Mouse (Mus musculus): ENCODE results near the gene Rnf32.

The Rnf32 gene

DNA sequence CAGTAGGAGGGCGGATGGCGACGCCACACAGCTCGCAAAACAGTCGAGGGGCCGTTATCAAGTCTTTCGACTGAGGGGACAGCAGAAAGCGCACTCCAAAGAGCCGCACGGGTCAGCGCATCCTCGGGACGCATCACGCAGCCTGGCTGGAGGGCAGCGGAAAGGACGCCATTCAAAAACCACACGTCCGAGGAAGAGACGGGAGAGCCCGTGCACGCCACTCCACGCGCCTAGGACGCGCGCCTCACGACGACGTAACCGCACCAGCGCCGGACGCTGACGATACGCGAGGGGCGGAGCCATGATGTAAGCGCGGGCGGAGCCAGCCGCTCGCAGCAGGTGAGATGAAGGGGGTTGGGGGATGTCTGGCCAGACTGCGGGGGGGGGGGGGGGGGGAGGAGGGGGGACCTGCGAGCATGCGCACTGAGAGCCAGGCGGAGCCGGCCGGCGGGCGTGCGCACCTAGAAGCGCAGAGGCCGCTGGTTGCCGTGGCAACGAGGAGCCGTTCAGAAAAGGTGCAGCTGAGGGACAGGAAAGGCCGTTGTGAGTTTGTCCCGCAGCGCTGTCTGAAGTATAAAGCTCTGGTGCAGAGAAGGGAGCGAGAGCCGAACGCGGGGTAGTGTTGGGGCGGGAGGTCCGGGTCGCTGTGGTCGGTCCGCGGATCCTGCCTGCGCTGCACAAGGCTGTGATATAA lies at the start of gene Rnf32:
Gene Rnf32, plus strand, starts transcription at position 423 of the 694 bp plus-strand sequence.
- peak; percentile 89 for DNase-seq

GRCm38 (mm10) chr5:29150146-29150545 lies 45.6 kb upstream of the Rnf32 start:
- no peak for DNase-seq

DNA sequence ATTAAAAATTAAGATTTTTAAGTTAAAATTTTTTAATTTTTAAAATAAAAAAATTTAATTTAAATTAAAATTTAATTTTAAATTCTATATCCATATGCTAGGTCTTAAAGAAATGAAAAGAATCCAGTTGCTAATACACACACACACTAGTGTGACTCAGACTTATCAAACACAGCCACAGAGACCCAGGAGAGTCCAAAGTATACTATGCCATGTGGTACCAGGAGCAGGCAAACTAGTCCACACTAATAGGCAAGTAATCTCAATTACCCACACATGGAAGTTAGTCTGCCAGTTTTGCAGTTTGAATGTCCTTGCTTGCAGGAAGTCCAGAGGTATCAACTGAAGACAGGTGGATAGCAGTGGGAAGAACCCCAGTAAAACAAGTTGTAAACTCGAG lies 35.9 kb upstream of the Rnf32 start:
- DNase-seq = no peak

DNA sequence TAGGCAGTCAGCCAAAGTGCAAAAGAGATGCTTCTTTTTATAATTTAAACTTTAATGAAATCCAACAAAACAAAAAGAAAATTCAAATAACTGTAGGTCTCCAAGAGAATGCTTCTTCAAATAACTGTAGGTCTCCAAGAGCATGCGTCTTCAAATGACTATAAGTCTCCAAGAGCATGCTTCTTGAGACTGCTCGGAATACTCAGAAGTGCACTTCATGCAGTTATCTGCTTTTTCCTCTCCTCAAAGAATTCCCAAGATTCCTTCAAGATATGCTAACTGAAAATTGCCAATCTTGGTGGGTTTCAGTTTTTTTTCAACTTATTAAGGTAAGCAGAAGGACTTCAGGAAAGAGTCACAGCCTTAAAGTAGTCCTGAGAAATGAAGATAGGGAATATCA lies 28.8 kb upstream of the Rnf32 start:
- DNase-seq = no peak

DNA sequence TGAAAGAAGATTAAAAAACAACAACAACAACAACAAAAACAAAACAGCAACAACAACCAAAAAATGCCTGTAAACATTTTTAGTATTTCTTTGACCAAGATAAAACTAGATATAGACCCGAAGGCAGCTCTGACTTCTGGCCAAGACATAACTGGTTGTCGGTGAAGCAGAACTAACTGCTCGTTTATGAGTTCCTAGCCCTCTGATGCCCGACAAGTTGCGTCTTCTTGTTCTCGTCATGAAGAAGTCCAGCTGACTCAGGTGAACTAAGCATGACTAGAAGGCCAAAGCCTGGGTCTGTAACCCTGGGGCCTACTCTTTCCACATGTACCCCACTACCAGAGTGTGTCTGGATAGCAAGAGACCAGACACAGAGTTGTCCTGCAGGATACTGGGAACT lies 25.6 kb upstream of the Rnf32 start:
- DNase-seq = no peak

GRCm38 (mm10) chr5:29171165-29171564 lies 24.6 kb upstream of the Rnf32 start:
- DNase-seq = no peak

DNA sequence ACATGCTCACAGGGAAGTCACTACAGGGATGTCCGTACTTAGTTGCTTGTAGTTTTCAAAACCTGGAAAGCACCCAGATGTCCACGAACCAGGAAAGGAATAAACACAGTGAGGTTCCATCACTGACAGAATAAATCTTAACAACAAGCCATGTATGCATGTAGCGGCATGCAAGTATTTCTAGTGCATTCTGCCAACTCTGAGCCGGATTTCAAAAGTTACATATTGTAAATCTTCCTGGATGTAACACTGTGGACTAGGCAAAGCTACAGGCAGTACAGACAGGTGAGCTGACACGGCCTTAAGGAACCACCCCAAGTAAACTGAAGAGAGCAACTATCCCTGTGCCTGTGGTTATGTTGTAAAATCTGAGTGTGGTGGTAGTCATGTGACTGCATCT lies 9.0 kb upstream of the Rnf32 start:
- no peak for DNase-seq

DNA sequence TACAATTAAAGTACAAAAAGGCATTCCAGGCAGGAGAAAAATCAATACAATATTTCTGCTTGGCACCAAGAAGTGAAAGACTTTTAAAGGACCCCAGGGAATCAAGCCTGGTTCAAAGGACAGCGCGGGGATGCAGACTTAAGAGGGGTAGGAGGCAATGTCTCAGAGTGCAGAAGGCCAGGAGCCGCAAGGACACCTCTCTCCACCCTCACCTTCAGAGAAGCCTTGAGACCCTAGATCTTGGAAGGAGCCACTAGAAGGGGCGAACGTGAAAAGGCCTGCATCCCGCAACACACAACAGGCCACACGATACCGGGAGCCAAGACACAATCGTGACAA lies 592 bp upstream of the Rnf32 start:
- DNase-seq = no peak

DNA sequence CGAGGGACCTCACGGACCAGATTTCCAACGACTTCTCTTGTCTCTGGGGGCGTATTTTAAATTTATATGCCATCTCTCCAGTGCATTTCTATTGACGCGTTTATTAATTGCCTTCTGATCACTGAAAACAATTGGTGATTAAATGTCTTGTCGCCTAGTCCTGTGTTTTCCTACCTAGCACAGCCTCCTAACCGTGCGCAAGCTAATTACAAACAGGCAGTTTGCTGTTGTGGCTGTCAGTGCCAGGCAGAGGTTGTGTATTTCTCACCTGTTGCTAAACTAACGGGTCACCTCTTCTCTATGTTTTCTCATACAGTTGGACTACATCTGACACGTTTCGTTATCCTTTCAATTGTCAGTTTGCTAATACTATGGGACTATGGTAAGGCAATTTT lies 469 bp downstream of the Rnf32 start:
- no peak for DNase-seq

DNA sequence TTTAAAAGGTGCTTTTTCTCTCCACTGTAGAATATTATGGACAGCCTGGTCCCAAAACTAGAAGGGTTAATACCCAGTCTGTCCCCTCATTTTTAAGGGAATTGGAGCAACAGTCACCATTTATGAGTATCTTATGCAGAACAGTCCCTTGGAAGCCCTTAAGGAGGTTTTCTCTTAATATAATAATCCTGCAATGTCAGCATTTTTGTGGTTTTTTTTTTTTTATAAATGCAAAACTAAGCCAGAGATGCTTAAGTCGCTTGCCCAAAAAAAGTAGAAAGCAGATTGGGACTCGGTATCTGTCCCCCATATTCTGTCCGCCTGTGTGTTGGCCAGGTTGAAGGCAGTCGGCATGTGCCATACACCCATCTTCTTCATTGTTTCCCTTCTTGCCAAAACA lies 1.4 kb downstream of the Rnf32 start:
- peak; percentile 5 for DNase-seq

DNA sequence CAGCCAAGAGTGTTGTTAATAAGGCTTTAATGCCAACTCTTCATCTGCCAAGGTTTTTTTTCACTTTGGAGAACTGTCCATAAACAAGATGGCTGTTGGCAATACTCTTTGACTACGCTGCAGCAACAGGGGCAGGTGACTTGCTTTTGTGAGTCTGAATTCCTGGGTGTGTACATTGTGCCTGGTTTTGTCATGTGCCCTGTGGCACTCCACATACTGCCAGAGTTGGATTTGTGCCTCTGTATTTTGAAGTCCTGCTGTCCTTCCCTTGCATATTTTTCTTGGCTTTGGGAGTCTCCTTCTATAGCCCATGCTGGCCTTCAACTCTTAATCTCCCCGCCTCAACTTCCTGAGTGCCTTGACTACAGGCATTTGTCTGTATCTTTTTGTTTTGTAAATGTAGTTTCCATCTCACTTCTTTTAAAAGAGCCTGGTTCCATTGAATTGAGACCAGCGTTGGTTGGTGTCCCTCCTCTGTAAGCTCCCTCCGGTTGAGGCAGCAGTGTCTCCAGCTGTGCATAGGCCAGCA lies 3.2 kb downstream of the Rnf32 start:
- DNase-seq = no peak

GRCm38 (mm10) chr5:29199868-29200267 lies 4.1 kb downstream of the Rnf32 start:
- DNase-seq = no peak

- DNase-seq = no peak
Observed at GRCm38 (mm10) chr5:29205690-29206089, 9.9 kb downstream of the Rnf32 start.

GRCm38 (mm10) chr5:29211980-29212555 lies 16.3 kb downstream of the Rnf32 start:
- DNase-seq = no peak

DNA sequence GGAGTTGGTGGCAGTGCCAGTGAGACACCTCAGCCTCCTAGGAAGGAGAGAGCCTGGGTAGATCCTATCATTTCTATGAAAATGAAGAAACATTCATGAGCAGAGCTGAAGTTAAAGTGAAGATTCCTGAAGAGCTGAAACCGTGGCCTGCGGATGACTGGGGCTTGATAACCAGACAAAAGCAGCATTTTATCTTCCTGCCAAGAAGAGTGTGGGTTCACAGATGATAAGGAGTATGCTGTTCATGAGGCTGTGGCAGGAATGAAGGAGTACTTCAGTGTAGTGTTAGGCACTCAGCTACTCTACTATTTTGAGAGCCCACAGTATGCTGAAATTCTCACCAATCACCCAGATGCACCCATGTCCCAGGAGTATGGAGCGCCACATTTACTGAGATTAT lies 22.2 kb downstream of the Rnf32 start:
- DNase-seq = no peak

DNA sequence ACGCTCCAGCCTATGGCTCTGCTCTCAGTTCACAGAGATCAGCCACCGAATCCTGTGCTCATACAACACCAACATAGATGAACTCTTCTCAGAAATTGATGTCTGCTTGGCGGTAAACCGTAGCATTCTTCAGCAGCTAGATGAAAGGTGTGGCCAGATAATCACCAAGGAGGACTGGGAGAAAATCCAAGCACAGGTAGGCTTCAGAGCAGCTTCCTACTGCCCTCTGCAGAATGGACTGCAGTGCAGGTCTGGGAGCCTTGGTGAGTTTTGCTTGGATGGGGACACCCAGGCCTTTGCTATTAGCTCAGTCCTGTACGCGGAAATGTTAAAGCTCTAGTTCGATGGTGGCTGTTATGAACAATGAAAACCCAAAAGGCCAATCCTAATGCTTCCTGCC lies 28.3 kb downstream of the Rnf32 start:
- DNase-seq = no peak

DNA sequence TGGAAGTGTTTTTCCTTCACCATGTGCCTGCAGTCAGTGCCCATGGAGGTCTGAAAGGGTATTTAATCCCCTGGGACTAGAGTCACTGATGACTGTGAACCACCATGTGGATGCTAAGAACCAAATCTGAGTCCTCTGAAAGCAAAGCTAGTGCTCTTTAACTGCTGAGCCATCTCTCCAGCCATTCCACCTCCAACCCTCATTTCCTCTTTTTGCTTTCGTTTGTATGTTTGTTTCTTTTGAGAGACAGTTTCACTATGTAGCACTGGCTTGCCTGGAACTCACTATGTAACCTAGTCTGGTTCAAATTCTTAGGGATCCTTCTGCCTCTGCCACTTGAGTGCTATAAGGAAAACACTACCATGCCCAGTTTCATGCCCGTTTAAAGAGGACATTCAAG lies 34.7 kb downstream of the Rnf32 start:
- no peak for DNase-seq

DNA sequence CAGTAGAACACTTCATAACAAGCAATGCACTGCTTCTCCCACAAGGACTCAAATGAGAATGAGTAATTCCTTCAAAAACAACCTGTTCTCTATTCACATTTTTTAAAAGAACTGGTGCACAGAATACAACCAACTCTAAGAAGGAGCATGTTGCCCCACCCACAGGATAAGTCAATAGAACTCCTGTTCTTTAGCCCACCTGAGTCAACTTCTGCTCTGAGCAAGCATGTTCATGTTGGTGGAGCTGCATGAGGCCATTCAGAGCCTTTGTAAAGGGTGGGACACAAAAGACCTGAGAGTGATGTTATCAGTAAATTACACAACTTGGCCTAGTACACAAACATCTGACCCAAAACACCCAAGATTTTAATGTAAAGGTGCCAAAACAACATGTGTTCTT lies 42.6 kb downstream of the Rnf32 start:
- DNase-seq = no peak

DNA sequence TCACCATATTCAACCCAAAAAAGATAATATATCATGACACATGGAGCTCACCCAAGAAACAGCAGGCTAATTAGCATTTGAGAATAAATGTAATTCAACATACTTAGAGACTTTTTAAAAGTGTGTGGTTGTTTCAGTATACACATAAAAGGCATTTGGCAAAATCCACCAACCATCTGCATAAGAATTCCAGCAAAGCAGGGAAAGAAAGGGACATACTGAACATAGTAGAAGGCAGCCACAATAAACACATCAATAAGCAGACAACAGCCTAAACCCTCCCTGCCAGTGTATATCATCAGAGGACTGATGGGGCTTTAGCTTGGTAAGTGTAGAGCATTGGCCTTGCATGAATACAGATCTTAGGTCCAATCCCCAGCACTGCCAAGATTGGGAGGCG lies 49.0 kb downstream of the Rnf32 start:
- no peak for DNase-seq

GRCm38 (mm10) chr5:29250795-29251495 lies 55.2 kb downstream of the Rnf32 start:
- no peak for DNase-seq

GRCm38 (mm10) chr5:29251496-29251873 lies 55.7 kb downstream of the Rnf32 start:
- no peak for DNase-seq

- DNase-seq = no peak
Observed at GRCm38 (mm10) chr5:29253876-29254275, 58.1 kb downstream of the Rnf32 start.

DNA sequence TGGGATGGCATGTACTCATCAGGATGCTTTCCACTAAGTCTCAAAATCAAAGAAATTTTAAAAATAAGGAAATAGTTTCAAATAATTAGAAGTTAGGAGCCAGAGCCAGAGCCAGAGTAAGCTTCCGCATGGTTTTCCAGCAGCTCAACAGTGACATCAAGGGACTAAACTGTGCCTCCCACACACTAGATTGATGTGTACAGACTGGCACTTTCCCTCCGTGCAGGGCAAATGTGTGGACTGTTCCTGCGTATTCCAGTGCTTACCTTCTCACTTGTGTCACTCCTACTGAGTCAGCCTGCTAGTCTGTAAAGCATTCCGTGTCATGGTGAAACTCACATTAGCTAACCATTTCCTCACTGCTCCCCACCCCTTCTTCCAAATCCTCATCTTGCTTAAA lies 75.1 kb downstream of the Rnf32 start:
- no peak for DNase-seq

GRCm38 (mm10) chr5:29273426-29273825 lies 77.6 kb downstream of the Rnf32 start:
- DNase-seq = no peak

All from cerebellum, adult 9-10 months (tissue).